Mouse (Mus musculus) megakaryocyte, embryonic 14.5 days (primary cell): ENCODE results near the gene Opcml. TPM values are rescaled to one million over a fixed set of nuclear protein-coding genes. Genes with fewer than 3 reads are reported as not detected.

Experiments
- H3K27me3 ChIP-seq: replicated peaks from 2 replicates; pipeline ENCODE3; 2012; ENCODE audit warnings: inconsistent platforms
- H3K36me3 ChIP-seq: replicated peaks from 2 replicates; pipeline ENCODE3; 2012; ENCODE audit warnings: low read length, inconsistent platforms, mixed read lengths
- H3K4me1 ChIP-seq: 2 replicates; pipeline ENCODE4 v1.6.1; 2012; ENCODE audit warnings: inconsistent platforms
- H3K4me3 ChIP-seq: replicated peaks from 2 replicates; pipeline ENCODE3; 2012; ENCODE audit warnings: moderate library complexity, mild to moderate bottlenecking, inconsistent platforms
- H3K9me3 ChIP-seq: 2 replicates; pipeline ENCODE4 v1.6.1; 2012; ENCODE audit warnings: inconsistent platforms
- FLI1 ChIP-seq: IDR thresholded peaks from 2 replicates; pipeline ENCODE4 v1.6.1; 2012; ENCODE audit warnings: low read length, inconsistent platforms, mixed read lengths
- GATA1 ChIP-seq: IDR thresholded peaks from 3 replicates; pipeline ENCODE4 v1.6.1; 2012; ENCODE audit warnings: mixed read lengths, low read length, inconsistent platforms, borderline replicate concordance
- polyA plus RNA-seq: library from polyadenylated mRNA; stranded (reverse); fragments of >175 nt; gene quantifications from 2 replicates; pipeline ENCODE4 v1.2.3, GENCODE M21; 2012; ENCODE audit warnings: low replicate concordance; ENCODE audit not compliant: insufficient read depth

Opcml gene
- polyA plus RNA-seq, 1 experiment, result 0.07 TPM

DNA sequence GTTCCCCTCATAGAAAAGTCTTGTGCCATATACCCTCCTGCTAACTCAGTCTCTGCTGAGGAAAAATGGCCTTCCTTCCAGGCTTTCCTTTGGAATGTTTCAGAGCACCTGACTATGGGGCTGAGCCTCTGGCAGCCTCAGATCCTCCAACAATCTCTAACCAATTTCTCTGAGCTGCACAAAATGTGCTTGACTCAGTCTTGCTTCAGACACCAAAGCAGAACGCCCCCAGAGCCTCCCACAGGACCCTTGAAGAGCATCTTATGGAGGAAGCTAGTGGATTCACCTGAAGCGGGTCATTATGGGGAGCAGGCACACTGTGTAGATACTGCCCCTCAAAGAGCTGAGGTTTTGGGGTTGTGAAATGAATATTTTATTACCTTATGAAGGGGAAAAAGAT is 386.5 kb downstream of the Opcml start:
- no peaks in the 10 kb centered on the region for H3K36me3 ChIP-seq
- H3K27me3 ChIP-seq, result no peaks in the 10 kb centered on the region
- H3K4me3 ChIP-seq, result no peak overlapping the region
- TF ChIP-seq GATA1 (no peak), FLI1 (no peak)
- H3K4me1 ChIP-seq, result no peaks in the 10 kb centered on the region
- no peaks in the 10 kb centered on the region for H3K9me3 ChIP-seq

DNA sequence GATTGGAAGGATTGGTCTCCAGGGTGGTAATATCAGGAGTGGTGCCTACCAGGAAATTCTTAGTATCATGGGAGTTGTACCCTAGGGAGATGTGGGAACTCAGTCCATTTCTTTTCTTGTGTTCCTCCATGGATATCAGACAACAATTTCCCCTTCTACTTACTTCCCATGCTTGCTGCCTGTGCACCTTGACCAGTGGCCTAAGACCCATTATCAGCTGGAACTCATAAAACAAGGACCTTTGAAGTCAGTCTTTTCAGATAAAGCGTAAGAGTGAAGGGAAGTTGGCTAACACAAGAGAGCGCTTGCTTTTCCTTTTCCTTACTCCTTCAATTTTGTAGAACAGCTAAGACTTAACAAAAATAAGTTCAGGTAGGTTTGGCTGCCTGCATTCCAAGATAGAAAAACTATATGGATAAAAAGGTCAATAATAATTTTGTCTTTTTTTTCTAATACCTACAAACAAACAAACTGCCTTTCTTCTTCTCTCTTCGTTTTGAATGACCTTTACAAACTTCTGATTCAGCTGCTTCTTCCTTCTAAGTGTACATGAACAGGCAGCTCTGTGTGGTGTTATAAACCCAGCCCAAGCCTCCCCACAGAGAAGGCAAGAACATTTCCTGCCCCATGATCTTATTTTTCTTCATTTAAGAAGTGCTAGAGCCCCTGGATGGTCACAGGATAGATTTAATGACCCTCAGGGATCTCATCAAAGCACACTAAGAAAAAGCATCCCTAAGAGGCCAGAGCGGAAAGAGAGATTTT is 387.7 kb downstream of the Opcml start:
- TF ChIP-seq FLI1, result no peak
- TF ChIP-seq GATA1, result no peak
- no peak overlapping the region for H3K4me3 ChIP-seq
- no peaks in the 10 kb centered on the region for H3K27me3 ChIP-seq
- no peaks in the 10 kb centered on the region for H3K36me3 ChIP-seq
- no peaks in the 10 kb centered on the region for H3K4me1 ChIP-seq
- H3K9me3 ChIP-seq, result no peaks in the 10 kb centered on the region

DNA sequence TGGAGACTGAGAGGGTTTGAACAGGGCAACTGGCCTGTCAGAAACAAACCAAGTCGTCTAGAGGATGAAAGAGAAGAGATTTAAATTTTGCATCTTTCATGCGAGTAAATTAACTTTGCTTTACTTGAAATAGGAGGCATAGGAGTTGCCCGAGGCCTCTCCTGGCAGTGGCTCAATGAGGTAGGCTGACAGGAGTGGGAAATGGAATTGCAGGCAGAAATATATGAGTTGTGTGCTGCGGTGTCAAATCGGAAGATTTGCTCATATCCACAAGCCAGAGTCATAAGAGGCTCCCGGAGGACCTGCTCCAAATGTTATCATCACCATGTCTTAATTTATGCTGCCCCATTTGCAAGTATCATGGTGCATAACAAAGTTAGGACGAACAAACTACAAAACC is 391.3 kb downstream of the Opcml start:
- Histone ChIP-seq H3K4me1 (no peaks in the 10 kb centered on the region), H3K9me3 (no peaks in the 10 kb centered on the region), H3K27me3 (no peaks in the 10 kb centered on the region), H3K36me3 (no peaks in the 10 kb centered on the region), H3K4me3 (no peak overlapping the region)
- TF ChIP-seq FLI1 (no peak), GATA1 (no peak)

DNA sequence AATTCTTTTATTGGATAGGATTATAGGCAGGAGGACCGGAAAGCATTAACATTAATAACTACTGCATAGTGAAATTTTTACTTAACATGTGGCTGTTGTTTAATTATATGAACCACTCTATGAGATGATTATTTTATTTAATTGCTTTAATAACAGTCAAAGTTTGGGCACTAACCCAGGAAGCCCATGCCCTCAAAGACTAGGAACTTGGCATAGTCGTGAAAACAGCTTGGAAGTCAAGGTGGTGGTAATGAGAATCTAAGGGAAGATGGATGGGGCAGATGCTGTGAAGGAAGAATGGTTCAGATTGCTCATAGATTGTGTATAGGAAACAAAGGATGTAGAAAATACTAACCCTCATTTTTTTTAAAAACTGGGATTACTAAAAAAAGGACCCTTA is 399.7 kb downstream of the Opcml start:
- Histone ChIP-seq H3K27me3 (no peaks in the 10 kb centered on the region), H3K4me3 (no peak overlapping the region), H3K4me1 (no peaks in the 10 kb centered on the region), H3K36me3 (no peaks in the 10 kb centered on the region), H3K9me3 (no peaks in the 10 kb centered on the region)
- TF ChIP-seq FLI1, result no peak
- TF ChIP-seq GATA1, result no peak

DNA sequence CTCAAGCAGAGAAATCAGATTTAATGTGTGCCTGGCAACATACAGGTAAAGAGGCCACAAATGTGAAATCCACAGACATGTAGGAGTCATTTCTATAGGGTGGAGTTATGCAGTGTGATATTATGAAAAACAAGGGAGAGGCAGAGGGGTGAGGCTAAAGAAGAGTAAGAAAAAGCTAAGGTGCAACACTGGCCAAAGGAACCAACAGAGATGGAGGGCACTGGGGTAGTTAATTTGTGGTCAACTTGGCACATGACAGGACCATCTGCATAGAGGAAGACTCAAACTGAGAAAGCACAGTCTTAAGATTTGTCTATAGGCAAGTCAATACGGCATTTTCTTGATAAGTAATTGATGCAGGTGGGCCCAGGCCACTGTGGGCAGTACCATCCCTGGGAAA is 400.2 kb downstream of the Opcml start:
- no peaks in the 10 kb centered on the region for H3K4me1 ChIP-seq
- no peak overlapping the region for H3K4me3 ChIP-seq
- no peaks in the 10 kb centered on the region for H3K36me3 ChIP-seq
- no peaks in the 10 kb centered on the region for H3K9me3 ChIP-seq
- no peaks in the 10 kb centered on the region for H3K27me3 ChIP-seq
- no peak for TF ChIP-seq GATA1
- no peak for TF ChIP-seq FLI1

DNA sequence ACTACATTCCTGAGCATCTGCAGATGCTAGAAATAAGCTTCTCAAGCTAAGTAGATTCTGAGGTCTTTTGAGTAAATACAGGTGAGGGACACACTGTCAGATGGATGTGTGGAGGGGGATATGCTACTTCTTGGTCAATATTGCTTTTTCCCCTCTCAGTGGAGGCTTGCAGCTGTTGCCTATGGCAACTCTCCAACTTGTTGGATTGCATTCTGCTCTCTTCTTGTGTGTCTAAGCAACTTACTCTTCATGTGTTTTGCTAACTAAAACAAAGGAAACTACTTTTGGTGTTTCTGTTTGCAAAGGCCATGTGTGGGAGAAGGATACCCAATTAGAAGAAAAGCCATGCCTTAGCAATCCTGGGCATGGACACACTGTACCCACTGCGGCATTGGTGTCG is 406.0 kb downstream of the Opcml start:
- no peaks in the 10 kb centered on the region for H3K36me3 ChIP-seq
- no peak for TF ChIP-seq GATA1
- no peak for TF ChIP-seq FLI1
- H3K4me1 ChIP-seq, result no peaks in the 10 kb centered on the region
- H3K4me3 ChIP-seq, result no peak overlapping the region
- no peaks in the 10 kb centered on the region for H3K9me3 ChIP-seq
- no peaks in the 10 kb centered on the region for H3K27me3 ChIP-seq

DNA sequence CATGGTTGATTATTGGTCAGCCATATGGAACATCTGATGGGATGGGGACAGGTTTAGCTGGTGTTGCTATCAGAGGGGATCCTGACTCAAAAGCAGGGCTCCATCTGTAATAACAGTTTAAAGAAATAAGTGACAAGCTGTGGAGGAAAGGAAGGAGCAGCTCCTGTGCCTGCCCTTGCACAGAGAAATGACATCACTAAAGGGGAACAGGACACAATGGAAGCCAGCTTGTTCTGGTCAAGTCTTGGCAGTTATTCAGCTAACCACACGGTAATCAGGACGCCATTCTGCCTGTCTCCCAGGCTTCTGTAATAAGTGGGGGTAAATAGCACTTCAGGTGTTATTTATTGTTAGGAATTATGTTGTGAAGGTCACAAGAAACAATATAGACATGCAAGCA is 406.5 kb downstream of the Opcml start:
- Histone ChIP-seq H3K4me3 (no peak overlapping the region), H3K27me3 (no peaks in the 10 kb centered on the region), H3K4me1 (no peaks in the 10 kb centered on the region), H3K9me3 (no peaks in the 10 kb centered on the region), H3K36me3 (no peaks in the 10 kb centered on the region)
- TF ChIP-seq FLI1 (no peak), GATA1 (no peak)

DNA sequence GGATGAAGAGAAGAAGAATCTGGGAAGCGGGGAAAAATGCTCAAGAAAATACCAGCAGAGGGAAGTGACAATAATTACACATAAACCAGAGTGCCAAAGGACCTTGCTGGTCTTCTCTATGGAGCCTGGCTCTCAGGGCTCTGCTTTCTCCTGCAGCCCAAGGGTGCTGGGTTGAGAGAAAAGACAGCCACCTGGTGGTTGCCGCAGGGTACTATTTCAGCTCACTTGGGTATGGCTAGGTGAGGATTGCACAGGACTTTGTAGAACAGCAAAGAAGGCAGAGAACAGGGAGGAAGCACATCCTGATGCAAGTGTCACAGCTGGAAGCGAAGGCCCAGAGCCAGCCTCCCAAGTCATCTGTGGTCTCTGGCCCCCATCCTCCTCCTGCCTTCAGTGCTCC is 407.1 kb downstream of the Opcml start:
- no peak overlapping the region for H3K4me3 ChIP-seq
- no peaks in the 10 kb centered on the region for H3K27me3 ChIP-seq
- no peak for TF ChIP-seq GATA1
- no peak for TF ChIP-seq FLI1
- no peaks in the 10 kb centered on the region for H3K4me1 ChIP-seq
- no peaks in the 10 kb centered on the region for H3K9me3 ChIP-seq
- H3K36me3 ChIP-seq, result no peaks in the 10 kb centered on the region

DNA sequence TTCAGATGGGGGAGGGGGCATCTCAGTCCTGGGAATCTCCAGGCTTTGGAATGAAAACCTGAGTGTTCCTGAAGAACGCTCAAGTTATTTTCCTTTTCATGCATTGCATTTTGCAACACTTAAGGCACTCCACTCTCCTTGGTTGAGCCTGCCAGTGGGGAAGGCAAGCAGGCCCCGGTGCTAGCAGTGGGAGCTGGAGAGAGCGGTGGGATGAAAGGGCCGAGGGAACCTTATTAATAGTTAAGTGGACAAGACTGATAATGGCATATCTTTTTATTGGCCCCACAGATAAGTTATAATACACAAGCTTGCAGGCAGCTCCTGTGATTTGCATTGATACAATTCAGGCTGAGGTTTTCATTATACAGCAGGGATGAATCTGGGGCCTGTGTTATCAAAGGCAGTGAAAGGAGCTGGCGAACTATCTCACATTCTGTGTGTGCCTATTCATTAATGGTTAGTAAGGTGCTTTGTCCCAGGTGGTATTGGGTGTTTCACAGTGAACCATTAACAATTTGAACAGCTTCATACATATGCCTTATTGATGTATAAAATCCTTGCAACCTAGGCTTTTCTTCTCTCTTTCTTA is 407.6 kb downstream of the Opcml start:
- Histone ChIP-seq H3K4me1 (no peaks in the 10 kb centered on the region), H3K9me3 (no peaks in the 10 kb centered on the region), H3K36me3 (no peaks in the 10 kb centered on the region), H3K27me3 (no peaks in the 10 kb centered on the region), H3K4me3 (no peak overlapping the region)
- TF ChIP-seq GATA1 (no peak), FLI1 (no peak)

DNA sequence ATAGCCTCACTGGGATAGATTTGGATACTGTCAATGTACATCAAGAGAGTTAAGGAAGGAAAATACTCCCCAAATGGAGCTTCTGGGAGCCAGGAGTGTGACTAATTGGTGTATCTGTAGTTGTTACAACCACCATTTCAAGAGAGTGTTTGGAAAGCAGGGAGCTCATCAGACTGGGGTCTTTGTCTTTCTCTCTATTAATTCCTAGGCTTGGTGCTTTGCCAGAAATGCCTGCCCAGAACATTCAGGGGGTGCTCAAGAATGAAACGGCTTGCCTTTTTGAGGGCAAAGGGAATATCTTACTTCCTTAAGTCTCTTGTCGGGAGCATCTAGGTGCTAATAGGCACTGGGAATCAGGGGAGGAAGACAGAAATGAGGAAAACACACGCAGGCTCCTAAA is 416.9 kb downstream of the Opcml start:
- Histone ChIP-seq H3K27me3 (no peaks in the 10 kb centered on the region), H3K36me3 (no peaks in the 10 kb centered on the region)

More for the DNA sequence above, 416.9 kb downstream of the Opcml start:
- Histone ChIP-seq H3K9me3 (no peaks in the 10 kb centered on the region; the same call in 1 of the 2 replicates), H3K4me3 (no peak overlapping the region), H3K4me1 (no peaks in the 10 kb centered on the region)
- TF ChIP-seq GATA1, result no peak
- no peak for TF ChIP-seq FLI1
